Mouse (Mus musculus): ENCODE results near the gene Zfp719. TPM values are rescaled to one million over a fixed set of nuclear protein-coding genes. Genes with fewer than 3 reads are reported as not detected.

Zfp719 gene
- 13.8 and 14.3 TPM in 2 replicates for polyA plus RNA-seq (2015; fragmentation: Nextera tagmentation; extraction: Ambion mirVana)

DNA sequence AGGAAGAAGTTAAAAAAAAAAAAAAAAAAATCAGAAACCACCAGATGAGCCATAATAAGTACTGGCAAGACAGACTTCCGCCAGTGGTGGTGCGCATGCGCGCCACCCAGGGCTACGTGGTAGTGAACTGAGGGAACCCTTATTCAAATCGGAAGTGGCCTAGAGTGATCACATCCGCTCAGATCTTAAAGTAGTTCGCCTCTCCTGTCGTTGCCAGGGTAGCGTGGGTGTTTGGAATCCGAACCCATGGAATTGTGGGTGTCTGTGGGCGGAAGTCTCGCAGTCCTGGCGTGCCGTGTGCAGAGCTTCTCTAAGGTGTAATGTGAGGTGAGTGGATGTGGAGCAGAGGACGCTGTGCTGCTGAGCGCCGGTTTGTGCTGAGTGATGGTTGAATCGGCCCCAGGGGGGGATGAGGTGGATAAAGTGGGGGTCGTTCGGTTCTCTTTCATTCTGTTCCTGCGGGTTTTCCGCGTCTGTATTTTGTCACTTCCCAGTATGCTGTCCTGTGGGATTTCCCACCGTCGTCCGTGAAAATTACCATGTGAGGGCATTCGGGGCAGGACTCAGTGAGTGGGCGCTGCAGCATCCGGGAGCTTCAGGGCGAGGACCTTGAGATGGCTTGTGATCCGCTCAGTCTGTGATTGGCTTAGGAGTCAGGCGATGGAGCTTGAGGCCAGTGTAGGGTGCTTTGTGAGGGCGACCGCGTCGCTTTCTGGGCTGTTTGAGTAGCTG is at the start of gene Zfp719:
Zfp719 (plus strand) TSS at position 171 of the 732 bp plus-strand sequence.
- Histone ChIP-seq H3K9ac (peak within 1 kb of the TSS; percentile 82), H3K4me1 (peaks cover 16% of the 10 kb centered on the region), H3K27ac (peak within 1 kb of the TSS; percentile 88), H3K27me3 (no peaks in the 10 kb centered on the region), H3K36me3 (peaks cover 20% of the 10 kb centered on the region), H3K4me2 (peak within 1 kb of the TSS; percentile 78), H3K9me3 (no peaks in the 10 kb centered on the region), H3K4me3 (peak within 1 kb of the TSS; percentile 78)
- WGBS, result under 1% methylated on average over 37 of the region's 37 CpGs
- peak; percentile 94 for ATAC-seq (ENCODE audit: insufficient number of reproducible peaks, insufficient read depth, low FRiP score, low TSS enrichment, low read depth)

GRCm38 (mm10) chr7:43530216-43530785 is 49.1 kb upstream of the Zfp719 start:
- H3K27ac ChIP-seq, result no peak overlapping the region
- no peaks in the 10 kb centered on the region for H3K27me3 ChIP-seq
- H3K4me3 ChIP-seq, result no peak overlapping the region
- ATAC-seq (ENCODE audit: insufficient number of reproducible peaks, insufficient read depth, low FRiP score, low TSS enrichment, low read depth), result no peak
- H3K4me1 ChIP-seq, result no peaks in the 10 kb centered on the region
- H3K36me3 ChIP-seq, result no peaks in the 10 kb centered on the region
- no peak overlapping the region for H3K4me2 ChIP-seq
- no peak overlapping the region for H3K9ac ChIP-seq
- WGBS, result 70% methylated on average over 8 of the region's 8 CpGs
- H3K9me3 ChIP-seq, result no peaks in the 10 kb centered on the region

- 84% methylated on average over 9 of the region's 9 CpGs for WGBS
- H3K9me3 ChIP-seq, result no peaks in the 10 kb centered on the region
- no peaks in the 10 kb centered on the region for H3K27me3 ChIP-seq
- H3K9ac ChIP-seq, result no peak overlapping the region
- no peak overlapping the region for H3K4me2 ChIP-seq
- no peaks in the 10 kb centered on the region for H3K36me3 ChIP-seq
- no peak overlapping the region for H3K4me3 ChIP-seq
- H3K4me1 ChIP-seq, result no peaks in the 10 kb centered on the region
- ATAC-seq (ENCODE audit: insufficient number of reproducible peaks, insufficient read depth, low FRiP score, low TSS enrichment, low read depth), result no peak
- no peak overlapping the region for H3K27ac ChIP-seq
Observed at GRCm38 (mm10) chr7:43532936-43533505, 46.4 kb upstream of the Zfp719 start.

DNA sequence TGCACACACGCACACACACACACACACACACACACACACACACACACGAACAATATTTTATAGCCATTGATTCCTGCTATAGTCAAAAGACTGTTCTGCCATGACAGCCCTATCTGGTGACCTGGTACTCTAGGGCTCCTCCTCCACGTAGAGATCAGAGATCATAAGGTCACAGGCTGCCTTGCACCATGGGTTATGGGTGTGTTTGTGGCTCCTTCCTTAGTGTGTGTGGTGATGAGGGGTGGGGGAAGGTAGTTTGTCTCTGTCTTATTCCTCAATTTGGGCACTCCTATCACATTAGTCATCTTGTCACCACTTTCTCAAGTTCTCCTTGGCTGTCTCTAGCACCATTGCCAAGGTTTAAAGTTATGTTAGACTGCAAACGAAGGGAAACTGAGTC is 40.9 kb upstream of the Zfp719 start:
- ATAC-seq (ENCODE audit: insufficient number of reproducible peaks, insufficient read depth, low FRiP score, low TSS enrichment, low read depth), result no peak
- H3K27ac ChIP-seq, result no peak overlapping the region

DNA sequence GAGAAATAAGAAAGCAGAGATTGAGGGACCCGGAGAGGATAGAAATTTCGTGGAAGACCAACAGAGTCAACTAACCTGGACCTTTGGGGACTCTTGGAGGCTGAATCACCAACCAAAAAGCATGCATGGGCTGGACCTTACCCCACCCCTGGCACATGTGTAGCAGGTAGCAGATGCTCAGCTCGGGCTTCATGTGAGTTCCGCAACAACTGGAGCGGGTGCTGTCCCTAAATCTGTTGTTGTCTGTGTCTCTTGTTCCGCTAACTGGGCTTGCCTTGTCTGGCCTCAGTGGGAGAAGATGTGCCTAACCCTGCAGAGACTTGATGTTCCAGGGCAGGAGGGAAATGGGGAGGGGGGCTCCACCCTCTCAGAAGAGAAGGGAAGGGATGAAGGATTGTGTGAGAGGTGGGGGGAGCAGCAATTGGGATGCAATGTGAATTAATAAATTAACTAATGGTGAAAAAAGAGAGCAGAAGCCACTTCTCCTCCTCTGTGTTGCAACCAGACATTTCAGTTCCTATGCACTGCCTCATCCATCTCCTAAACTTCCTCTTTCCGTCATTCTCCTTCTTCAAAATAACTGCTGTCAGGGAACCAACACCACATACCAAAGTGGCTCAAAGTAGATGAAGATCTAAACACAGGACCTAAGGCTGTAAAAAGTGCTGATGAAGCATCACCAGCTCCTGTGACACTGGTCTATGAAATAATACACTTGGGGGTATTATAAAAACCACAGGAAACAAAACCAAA is 35.0 kb upstream of the Zfp719 start, which contains the start of gene Cd33:
Cd33 (minus strand) TSS at position 204 of the 753 bp plus-strand sequence.
- ATAC-seq (ENCODE audit: insufficient number of reproducible peaks, insufficient read depth, low FRiP score, low TSS enrichment, low read depth), result no peak
- Histone ChIP-seq H3K9me3 (no peaks in the 10 kb centered on the region), H3K36me3 (no peaks in the 10 kb centered on the region), H3K4me1 (no peaks in the 10 kb centered on the region), H3K27me3 (no peaks in the 10 kb centered on the region), H3K27ac (no peak within 1 kb of the TSS), H3K9ac (no peak within 1 kb of the TSS), H3K4me2 (no peak within 1 kb of the TSS), H3K4me3 (no peak within 1 kb of the TSS)
- 75% methylated on average over 7 of the region's 7 CpGs for WGBS

More for the DNA sequence above, 40.9 kb upstream of the Zfp719 start:
- H3K4me3 ChIP-seq, result no peak overlapping the region
- no peaks in the 10 kb centered on the region for H3K36me3 ChIP-seq
- no peaks in the 10 kb centered on the region for H3K9me3 ChIP-seq
- WGBS, result 66% methylated on average over 4 of the region's 4 CpGs
- H3K9ac ChIP-seq, result no peak overlapping the region
- no peaks in the 10 kb centered on the region for H3K4me1 ChIP-seq
- no peaks in the 10 kb centered on the region for H3K27me3 ChIP-seq
- H3K4me2 ChIP-seq, result no peak overlapping the region

- no peak for ATAC-seq (ENCODE audit: insufficient number of reproducible peaks, insufficient read depth, low FRiP score, low TSS enrichment, low read depth)
- Histone ChIP-seq H3K27me3 (no peaks in the 10 kb centered on the region), H3K9ac (no peak overlapping the region), H3K36me3 (no peaks in the 10 kb centered on the region), H3K27ac (no peak overlapping the region), H3K4me3 (no peak overlapping the region), H3K4me2 (no peak overlapping the region), H3K4me1 (no peaks in the 10 kb centered on the region), H3K9me3 (no peaks in the 10 kb centered on the region)
- WGBS, result 57% methylated on average over 7 of the region's 7 CpGs
Observed at GRCm38 (mm10) chr7:43545656-43546545, 33.5 kb upstream of the Zfp719 start.

DNA sequence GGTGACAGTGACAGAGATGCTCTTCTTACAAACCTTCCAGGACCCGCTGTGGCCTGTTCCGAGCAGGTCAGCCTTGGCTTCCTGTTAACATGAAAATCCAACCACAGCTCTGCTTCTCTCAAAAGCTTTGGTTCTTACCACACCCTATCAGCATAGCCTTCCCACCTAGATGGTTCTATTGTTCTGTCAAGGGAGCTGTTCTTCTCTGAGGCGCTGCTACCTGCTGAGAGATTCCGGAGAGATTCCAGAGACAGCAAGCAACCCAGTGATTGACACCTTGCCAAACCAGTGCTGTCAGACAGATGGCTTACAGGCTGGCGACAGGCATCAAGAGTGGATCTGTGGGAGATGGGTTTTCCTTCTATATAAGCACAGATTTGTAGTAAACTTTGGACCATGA is 31.7 kb upstream of the Zfp719 start:
- no peak overlapping the region for H3K4me3 ChIP-seq
- no peaks in the 10 kb centered on the region for H3K9me3 ChIP-seq
- H3K4me1 ChIP-seq, result no peaks in the 10 kb centered on the region
- whole genome bisulfite sequencing, result 29% methylated on average over 5 of the region's 5 CpGs
- no peaks in the 10 kb centered on the region for H3K27me3 ChIP-seq
- H3K4me2 ChIP-seq, result no peak overlapping the region
- H3K27ac ChIP-seq, result no peak overlapping the region
- no peaks in the 10 kb centered on the region for H3K36me3 ChIP-seq
- no peak overlapping the region for H3K9ac ChIP-seq
- no peak for ATAC-seq (ENCODE audit: insufficient number of reproducible peaks, insufficient read depth, low FRiP score, low TSS enrichment, low read depth)

DNA sequence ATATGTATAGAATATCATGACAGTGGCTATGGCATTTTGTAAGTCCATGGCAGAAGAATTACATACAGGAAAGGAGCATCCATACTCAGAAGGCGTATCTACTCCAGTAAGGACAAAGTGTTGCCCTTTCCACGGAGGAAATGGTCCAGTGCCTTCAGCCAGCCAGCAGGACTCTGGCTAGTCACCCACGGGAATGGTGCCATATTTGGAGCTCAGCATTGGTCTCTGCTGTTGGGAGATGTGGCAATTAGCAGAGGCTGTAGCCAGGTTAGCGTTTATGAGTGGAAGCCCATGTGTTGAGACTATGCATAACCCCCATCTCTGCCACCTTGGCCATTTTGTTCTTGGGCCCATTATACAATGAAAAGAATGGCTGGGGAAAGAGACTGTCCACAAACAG is 31.2 kb upstream of the Zfp719 start:
- H3K9ac ChIP-seq, result no peak overlapping the region
- no peaks in the 10 kb centered on the region for H3K27me3 ChIP-seq

GRCm38 (mm10) chr7:43553153-43553552 is 26.3 kb upstream of the Zfp719 start:
- H3K9me3 ChIP-seq, result no peaks in the 10 kb centered on the region
- ATAC-seq (ENCODE audit: insufficient number of reproducible peaks, insufficient read depth, low FRiP score, low TSS enrichment, low read depth), result no peak
- H3K27me3 ChIP-seq, result no peaks in the 10 kb centered on the region
- H3K36me3 ChIP-seq, result no peaks in the 10 kb centered on the region
- no peak overlapping the region for H3K27ac ChIP-seq
- H3K4me3 ChIP-seq, result no peak overlapping the region
- H3K4me2 ChIP-seq, result no peak overlapping the region
- H3K9ac ChIP-seq, result no peak overlapping the region
- 44% methylated on average over 4 of the region's 4 CpGs for WGBS
- H3K4me1 ChIP-seq, result peaks cover 11% of the 10 kb centered on the region; the same call in 1 of the 2 replicates

More for the DNA sequence above, 31.2 kb upstream of the Zfp719 start:
- WGBS, result 72% methylated on average over 4 of the region's 4 CpGs
- Histone ChIP-seq H3K9me3 (no peaks in the 10 kb centered on the region), H3K27ac (no peak overlapping the region), H3K36me3 (no peaks in the 10 kb centered on the region), H3K4me1 (peaks cover 3% of the 10 kb centered on the region; the same call in 1 of the 2 replicates), H3K4me3 (no peak overlapping the region), H3K4me2 (no peak overlapping the region)
- ATAC-seq (ENCODE audit: insufficient number of reproducible peaks, insufficient read depth, low FRiP score, low TSS enrichment, low read depth), result no peak

DNA sequence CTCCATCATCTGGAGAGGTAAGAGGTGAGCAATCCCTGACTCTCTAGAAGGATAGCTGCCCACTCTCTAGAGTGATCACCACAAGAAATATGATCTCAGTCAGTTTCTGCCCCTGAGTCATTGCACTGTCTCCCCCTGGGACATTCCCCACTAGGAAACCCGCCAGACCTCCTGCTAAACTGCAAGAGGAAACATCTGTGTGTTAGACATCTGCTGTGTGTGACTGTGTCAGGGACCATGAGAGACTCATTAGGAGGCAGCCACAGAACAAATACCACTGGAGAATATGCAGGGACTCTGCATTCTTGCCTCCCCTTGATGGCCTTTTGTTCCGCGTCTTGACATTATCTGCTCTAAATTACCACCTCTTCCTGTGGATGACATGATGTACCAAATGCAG is 24.9 kb upstream of the Zfp719 start:
- Histone ChIP-seq H3K4me1 (peaks cover 11% of the 10 kb centered on the region; the same call in 1 of the 2 replicates), H3K4me2 (no peak overlapping the region), H3K27me3 (no peaks in the 10 kb centered on the region), H3K9ac (no peak overlapping the region), H3K9me3 (no peaks in the 10 kb centered on the region), H3K36me3 (no peaks in the 10 kb centered on the region), H3K4me3 (no peak overlapping the region), H3K27ac (peak overlapping the region; percentile 44; the same call in 1 of the 2 replicates)
- ATAC-seq (ENCODE audit: insufficient number of reproducible peaks, insufficient read depth, low FRiP score, low TSS enrichment, low read depth), result no peak
- 27% methylated on average over 3 of the region's 3 CpGs for WGBS

GRCm38 (mm10) chr7:43555351-43555750 is 24.1 kb upstream of the Zfp719 start:
- no peak overlapping the region for H3K4me3 ChIP-seq
- H3K27me3 ChIP-seq, result no peaks in the 10 kb centered on the region
- H3K36me3 ChIP-seq, result no peaks in the 10 kb centered on the region
- no peak for ATAC-seq (ENCODE audit: insufficient number of reproducible peaks, insufficient read depth, low FRiP score, low TSS enrichment, low read depth)
- H3K9me3 ChIP-seq, result no peaks in the 10 kb centered on the region
- no peak overlapping the region for H3K27ac ChIP-seq
- peaks cover 11% of the 10 kb centered on the region; the same call in 1 of the 2 replicates for H3K4me1 ChIP-seq
- 94% methylated on average over 5 of the region's 5 CpGs for WGBS
- no peak overlapping the region for H3K9ac ChIP-seq
- no peak overlapping the region for H3K4me2 ChIP-seq
